Mouse (Mus musculus) olfactory bulb, adult 2 months (tissue): ENCODE data around the gene Fam110a.

ENCODE experiments used
- CTCF ChIP-seq: fragments of 200-500 bp; IDR thresholded peaks from 2 replicates; pipeline ENCODE4 v1.5.1; 2012; ENCODE audit warnings: low read depth, mild to moderate bottlenecking, low read length, moderate library complexity; ENCODE audit not compliant: insufficient read depth
- POLR2A ChIP-seq: fragments of 200-500 bp; IDR thresholded peaks from 2 replicates; pipeline ENCODE4 v1.6.1; 2012; ENCODE audit warnings: mild to moderate bottlenecking, low read depth, low read length, moderate library complexity; ENCODE audit not compliant: insufficient read depth

DNA sequence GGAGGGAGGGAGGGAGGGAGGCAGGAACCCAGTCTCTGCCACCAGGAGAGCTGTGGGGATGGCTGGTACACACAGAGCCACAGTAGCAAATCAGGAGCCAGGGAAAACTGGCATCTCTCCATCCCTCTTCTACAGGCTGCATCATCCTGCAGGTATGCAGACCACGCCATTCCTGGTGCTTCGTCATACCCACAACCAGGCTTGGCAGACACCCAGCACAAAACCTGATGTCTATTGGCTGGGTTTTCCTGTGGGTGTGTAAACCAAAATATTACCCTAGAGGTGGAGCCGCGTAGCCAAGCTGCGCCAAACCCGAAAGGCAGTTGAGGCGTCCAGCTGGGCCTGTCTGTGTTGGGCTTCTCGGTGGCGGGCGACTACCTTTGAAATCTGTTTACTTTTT, 17.5 kb downstream of the Fam110a start:
- TF ChIP-seq CTCF (no peak), POLR2A (no peak)
